Mouse (Mus musculus): ENCODE measurements around the gene Etv2.

- TF ChIP-seq POLR2A (IDR thresholded peaks at IDR 0.05; ENCODE audit: borderline replicate concordance, extremely low read depth, insufficient read depth, insufficient read length, poor library complexity, severe bottlenecking) (no peak), CTCF (IDR thresholded peaks at IDR 0.05; ENCODE audit: borderline replicate concordance, extremely low read depth, insufficient read depth, insufficient read length) (no peak)
Observed at GRCm38 (mm10) chr7:30665321-30665720, 29.7 kb upstream of the Etv2 start.
